ENCODE assay signal across 29 mouse cellular contexts in the genomic region with DNA sequence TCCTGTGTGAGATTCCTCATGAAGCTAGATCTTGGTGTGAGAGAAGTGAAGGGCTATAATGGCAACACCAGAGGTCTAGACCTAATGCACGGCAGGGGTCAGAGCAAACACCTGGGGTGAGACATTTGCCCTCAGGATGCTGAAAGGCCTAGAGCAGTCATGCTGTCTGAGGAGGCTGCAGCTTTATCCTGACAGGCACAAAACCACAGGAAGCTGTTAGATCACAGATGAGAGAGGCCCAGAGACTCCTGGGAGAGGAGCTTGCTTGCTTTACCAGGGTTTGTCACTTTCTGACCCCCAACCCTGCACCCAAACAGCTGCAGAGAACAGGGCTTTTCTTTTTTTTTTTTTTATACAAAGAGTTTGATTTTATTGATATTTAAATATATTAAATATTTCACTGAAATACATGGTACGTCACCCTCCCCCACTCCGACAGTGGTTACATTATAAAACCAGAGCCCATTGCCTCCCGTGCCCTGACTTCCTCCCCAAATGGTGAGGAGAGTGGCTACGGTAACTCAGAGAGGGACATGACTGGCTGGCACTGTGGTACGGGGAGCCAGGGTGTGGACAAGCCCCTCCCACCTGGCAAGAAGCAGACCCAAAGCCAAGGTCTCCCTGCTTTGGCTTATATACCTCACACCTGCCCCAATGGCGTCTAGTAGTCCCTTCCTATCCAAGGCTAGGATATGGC. TPM values are rescaled to one million over a fixed set of nuclear protein-coding genes. Genes with fewer than 3 reads are reported as not detected.
A peak's percentile ranks its signal among the peaks of the same experiment; 100 is the strongest.
DNase-seq lines count a peak whose midpoint lies in the region; ATAC-seq lines count a peak whose summit lies in the region.
"Had no signal": no experiment of that assay in that cellular context is flagged by ENCODE, and none has a peak within 500 bp of the region (broad histone marks: within the 10 kb centered on the region; RNA-seq: fewer than 3 reads in every experiment).

No protein-coding gene starts in this region.

- no peaks in the 10 kb centered on the region for H3K9me3 ChIP-seq in heart, embryonic 15.5 days (replicated peaks)
- no peaks in the 10 kb centered on the region for H3K9me3 ChIP-seq in liver, embryonic 15.5 days (replicated peaks)
- H3K9me3 ChIP-seq in midbrain, embryonic 14.5 days (ENCODE audit: control insufficient read depth, low read length): no peaks in the 10 kb centered on the region
- H3K9me3 ChIP-seq: embryonic facial prominence, embryonic 15.5 days; forebrain, embryonic 10.5 days; heart, embryonic 13.5 days; limb, embryonic 13.5 days; midbrain, embryonic 12.5 days had no signal

- no peaks in the 10 kb centered on the region for H3K27me3 ChIP-seq in heart, embryonic 15.5 days
- H3K27me3 ChIP-seq in liver, embryonic 15.5 days: no peaks in the 10 kb centered on the region
- no peaks in the 10 kb centered on the region for H3K27me3 ChIP-seq in midbrain, embryonic 14.5 days (ENCODE audit: control insufficient read depth, insufficient read depth, low read length)
- H3K27me3 ChIP-seq: embryonic facial prominence, embryonic 15.5 days; heart, embryonic 13.5 days; limb, embryonic 13.5 days; midbrain, embryonic 12.5 days had no signal

- H3K27ac ChIP-seq in heart, embryonic 15.5 days: peak overlapping the region; percentile 27; the same call in 1 of the 2 replicates
- H3K27ac ChIP-seq in liver, embryonic 15.5 days (replicated peaks): peak overlapping the region; percentile 2; the same call in 1 of the 2 replicates
- H3K27ac ChIP-seq in midbrain, embryonic 14.5 days (replicated peaks; ENCODE audit: low read depth, low read length): no peak overlapping the region
- H3K27ac ChIP-seq: embryonic facial prominence, embryonic 15.5 days; forebrain, embryonic 10.5 days; heart, embryonic 13.5 days; hindbrain, postnatal 0 days; kidney, postnatal 0 days; limb, embryonic 13.5 days had no signal

- DNase-seq in heart, postnatal 14 days: no peak
- DNase-seq in CD4-positive helper T cell, adult 2 months (ENCODE audit: low read depth, low spot score): peak; percentile 30
- DNase-seq in thymus, postnatal 10 days (ENCODE audit: low spot score in 2 of 2): peak; percentile 58
- no peak for DNase-seq in midbrain, embryonic 14.5 days
- no peak for DNase-seq in urinary bladder, postnatal 14 days (ENCODE audit: low spot score)
- no peak for DNase-seq in cerebellum, adult 9-11 months
- DNase-seq: adrenal gland, postnatal 14 days; cerebellum, postnatal 10 days; embryo, embryonic 11 days; forebrain, postnatal 0 days; kidney, adult 11 months; lung, embryonic 14.5 days; lung, postnatal 36 days; retina, postnatal 1 day had no signal

- ATAC-seq in heart, embryonic 15.5 days (replicated peaks; ENCODE audit: insufficient number of reproducible peaks, insufficient read depth, low FRiP score, low read depth): no peak
- ATAC-seq in liver, embryonic 15.5 days (ENCODE audit: insufficient read depth): no peak
- ATAC-seq in midbrain, embryonic 14.5 days (ENCODE audit: low FRiP score, low TSS enrichment): no peak
- ATAC-seq: forebrain, postnatal 0 days; hindbrain, postnatal 0 days had no signal

- no peak overlapping the region for H3K4me3 ChIP-seq in heart, embryonic 15.5 days
- H3K4me3 ChIP-seq in liver, embryonic 15.5 days (replicated peaks): no peak overlapping the region
- no peak overlapping the region for H3K4me3 ChIP-seq in midbrain, embryonic 14.5 days (replicated peaks; ENCODE audit: low read depth, low read length)
- H3K4me3 ChIP-seq: embryonic facial prominence, embryonic 15.5 days; forebrain, embryonic 10.5 days; heart, embryonic 13.5 days; limb, embryonic 13.5 days; midbrain, embryonic 12.5 days had no signal

- WGBS in heart, embryonic 15.5 days: 62% methylated on average over 7 of the region's 7 CpGs
- 25% methylated on average over 7 of the region's 7 CpGs for WGBS in liver, embryonic 15.5 days (ENCODE audit: insufficient replicate concordance)
- WGBS in midbrain, embryonic 14.5 days: 81% methylated on average over 7 of the region's 7 CpGs

- intact Hi-C loops in heart, postnatal 14 days (cut with DNase I): no loop called here

- H3K36me3 ChIP-seq in heart, embryonic 15.5 days: peaks cover 61% of the 10 kb centered on the region
- peaks cover 53% of the 10 kb centered on the region for H3K36me3 ChIP-seq in liver, embryonic 15.5 days (replicated peaks)
- H3K36me3 ChIP-seq in midbrain, embryonic 14.5 days (ENCODE audit: control insufficient read depth, insufficient read depth, low read length): peaks cover 53% of the 10 kb centered on the region

- H3K4me1 ChIP-seq in heart, embryonic 15.5 days (replicated peaks): peaks cover 14% of the 10 kb centered on the region
- peaks cover 57% of the 10 kb centered on the region for H3K4me1 ChIP-seq in liver, embryonic 15.5 days (replicated peaks)
- no peaks in the 10 kb centered on the region for H3K4me1 ChIP-seq in midbrain, embryonic 14.5 days (ENCODE audit: control insufficient read depth, insufficient read depth, low read length)
- H3K4me1 ChIP-seq: embryonic facial prominence, embryonic 15.5 days; limb, embryonic 13.5 days; midbrain, embryonic 12.5 days had no signal

- H3K9ac ChIP-seq in heart, embryonic 15.5 days: no peak overlapping the region
- H3K9ac ChIP-seq in liver, embryonic 15.5 days: no peak overlapping the region
- H3K9ac ChIP-seq in midbrain, embryonic 14.5 days (replicated peaks; ENCODE audit: low read length): no peak overlapping the region
- H3K9ac ChIP-seq: embryonic facial prominence, embryonic 15.5 days; forebrain, postnatal 0 days; heart, embryonic 13.5 days; limb, embryonic 13.5 days; lung, embryonic 14.5 days; midbrain, embryonic 12.5 days had no signal

- no peak overlapping the region for H3K4me2 ChIP-seq in heart, embryonic 15.5 days
- no peak overlapping the region for H3K4me2 ChIP-seq in liver, embryonic 15.5 days
- H3K4me2 ChIP-seq in midbrain, embryonic 14.5 days (ENCODE audit: low read length): no peak overlapping the region
- H3K4me2 ChIP-seq: embryonic facial prominence, embryonic 15.5 days; heart, embryonic 13.5 days; limb, embryonic 13.5 days; lung, embryonic 14.5 days; midbrain, embryonic 12.5 days had no signal

RNA-seq across cellular contexts. Expression of gene 4930415O20Rik, which starts 19.0 kb away (rescaled TPM):
- polyA plus RNA-seq in heart, embryonic 15.5 days (2015; fragmentation: Nextera tagmentation; extraction: Ambion mirVana): 0.40 and 0.74 TPM in 2 replicates
- under 1 TPM; 0.88 to 0.93 TPM for total RNA-seq in heart, postnatal 14 days (2021)
- not detected in 2 replicates for polyA plus RNA-seq in liver, embryonic 15.5 days (2015; fragmentation: Nextera tagmentation; extraction: Ambion mirVana)
- polyA plus RNA-seq in midbrain, embryonic 14.5 days (2014; fragmentation: Nextera tagmentation; extraction: Ambion mirVana): 0.58 TPM in 1 of 2 replicates, not detected in the other
- total RNA-seq: forebrain, postnatal 0 days; hematopoietic stem cell, adult 5-6 weeks; hindbrain, postnatal 0 days; layer of hippocampus, postnatal 14 days; left cerebral cortex, postnatal 14 days; neutrophil, adult 5-6 weeks had no signal
- polyA plus RNA-seq: brain, embryonic 14.5 days; hindbrain, postnatal 0 days; limb, embryonic 13.5 days; lung, embryonic 14.5 days; midbrain, embryonic 12.5 days; urinary bladder, adult 2 months had no signal

RNA-seq across cellular contexts. Expression of gene Ccnt1, which starts 19.1 kb away (rescaled TPM):
- polyA plus RNA-seq in heart, embryonic 15.5 days (2015; fragmentation: Nextera tagmentation; extraction: Ambion mirVana): 33.2 and 38.0 TPM in 2 replicates
- 10 to 100 TPM; 32.8 to 42.6 TPM for total RNA-seq in heart, postnatal 14 days (2021)
- polyA plus RNA-seq in liver, embryonic 15.5 days (2015; fragmentation: Nextera tagmentation; extraction: Ambion mirVana): 25.1 and 28.2 TPM in 2 replicates
- polyA plus RNA-seq in midbrain, embryonic 14.5 days (2014; fragmentation: Nextera tagmentation; extraction: Ambion mirVana): 59.7 and 65.8 TPM in 2 replicates

RNA-seq across cellular contexts. Expression of gene Adcy6, which starts 20.1 kb away (rescaled TPM):
- polyA plus RNA-seq in heart, embryonic 15.5 days (2015; fragmentation: Nextera tagmentation; extraction: Ambion mirVana): 36.5 and 43.0 TPM in 2 replicates
- 100 to 1,000 TPM; 199 to 209 TPM for total RNA-seq in heart, postnatal 14 days (2021)
- 6.6 and 6.9 TPM in 2 replicates for polyA plus RNA-seq in liver, embryonic 15.5 days (2015; fragmentation: Nextera tagmentation; extraction: Ambion mirVana)
- 9.6 and 12.2 TPM in 2 replicates for polyA plus RNA-seq in midbrain, embryonic 14.5 days (2014; fragmentation: Nextera tagmentation; extraction: Ambion mirVana)

RNA-seq across cellular contexts. Expression of gene Cacnb3, which starts 40.9 kb away (rescaled TPM):
- 8.7 and 12.8 TPM in 2 replicates for polyA plus RNA-seq in heart, embryonic 15.5 days (2015; fragmentation: Nextera tagmentation; extraction: Ambion mirVana)
- 1 to 10 TPM; 8.0 to 8.8 TPM for total RNA-seq in heart, postnatal 14 days (2021)
- polyA plus RNA-seq in liver, embryonic 15.5 days (2015; fragmentation: Nextera tagmentation; extraction: Ambion mirVana): 0.52 and 0.96 TPM in 2 replicates
- 130 and 136 TPM in 2 replicates for polyA plus RNA-seq in midbrain, embryonic 14.5 days (2014; fragmentation: Nextera tagmentation; extraction: Ambion mirVana)
- total RNA-seq: hematopoietic stem cell, adult 5-6 weeks; neutrophil, adult 5-6 weeks had no signal

RNA-seq across cellular contexts. Expression of gene Kansl2, which starts 55.7 kb away (rescaled TPM):
- polyA plus RNA-seq in heart, embryonic 15.5 days (2015; fragmentation: Nextera tagmentation; extraction: Ambion mirVana): 70.0 and 81.2 TPM in 2 replicates
- 10 to 100 TPM; 78.4 to 82.2 TPM for total RNA-seq in heart, postnatal 14 days (2021)
- polyA plus RNA-seq in liver, embryonic 15.5 days (2015; fragmentation: Nextera tagmentation; extraction: Ambion mirVana): 32.0 and 35.4 TPM in 2 replicates
- 125 TPM in 2 replicates for polyA plus RNA-seq in midbrain, embryonic 14.5 days (2014; fragmentation: Nextera tagmentation; extraction: Ambion mirVana)

Comparison
In these comparisons a context has a peak if more than half of its experiments do, and no peak if none do; other contexts are left out.
1. DNase-seq: peak in CD4-positive helper T cell, adult 2 months (single experiment) and thymus, postnatal 10 days (2 of 2); none in heart, postnatal 14 days (0 of 2), midbrain, embryonic 14.5 days (single experiment), urinary bladder, postnatal 14 days (single experiment) and cerebellum, adult 9-11 months (single experiment).